Mouse (Mus musculus): Measurements from ENCODE around the gene Kdm5a.

Gene Kdm5a

DNA sequence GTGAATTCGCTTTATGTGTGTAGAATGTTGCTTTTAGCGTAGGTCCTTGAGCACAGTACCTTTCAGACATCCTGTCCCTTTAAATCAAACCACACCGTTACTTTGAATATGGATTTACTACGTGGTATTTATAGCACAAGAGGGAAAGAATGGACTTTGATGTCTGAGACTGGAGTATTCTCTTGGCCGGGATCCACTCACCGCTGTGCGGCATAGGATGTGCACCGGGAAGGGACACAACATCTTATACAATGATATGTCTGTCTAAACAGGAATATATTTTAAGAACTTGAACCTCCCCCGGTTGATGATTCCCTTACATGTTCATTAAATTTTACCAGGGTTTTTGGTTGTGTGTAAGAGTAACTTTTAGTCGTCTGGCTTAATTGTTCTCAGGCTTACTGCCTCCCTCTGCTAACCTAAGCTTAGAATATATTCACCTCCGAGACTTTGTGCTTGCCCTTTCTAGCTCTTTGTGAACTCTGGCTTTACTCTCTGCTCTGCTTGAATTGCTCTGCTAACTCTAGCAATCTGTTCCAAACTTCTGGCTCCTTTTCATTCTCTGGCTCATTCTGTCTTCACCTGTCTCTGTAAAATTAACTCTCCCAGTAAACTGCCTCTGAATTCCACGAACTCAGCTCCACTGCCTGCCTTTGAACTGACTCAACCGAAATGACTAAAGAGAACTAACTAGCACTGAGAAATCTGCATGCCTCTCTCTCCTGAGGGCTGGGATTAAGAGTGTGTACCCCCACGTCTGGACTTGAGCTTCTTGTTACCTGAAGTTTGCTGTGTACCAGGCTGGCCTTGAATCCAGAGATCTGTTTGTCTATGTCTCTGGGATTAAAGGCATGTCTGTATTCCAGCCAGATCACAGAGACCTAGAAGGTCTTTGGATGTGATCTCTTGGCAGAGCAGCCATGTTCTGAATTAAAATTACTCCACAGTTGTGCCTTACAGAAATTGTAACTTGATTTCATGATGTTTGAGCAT lies 79.7 kb downstream of the Kdm5a start:
- DNase-seq, result peak in 1 of 2 experiments; percentile 30

DNA sequence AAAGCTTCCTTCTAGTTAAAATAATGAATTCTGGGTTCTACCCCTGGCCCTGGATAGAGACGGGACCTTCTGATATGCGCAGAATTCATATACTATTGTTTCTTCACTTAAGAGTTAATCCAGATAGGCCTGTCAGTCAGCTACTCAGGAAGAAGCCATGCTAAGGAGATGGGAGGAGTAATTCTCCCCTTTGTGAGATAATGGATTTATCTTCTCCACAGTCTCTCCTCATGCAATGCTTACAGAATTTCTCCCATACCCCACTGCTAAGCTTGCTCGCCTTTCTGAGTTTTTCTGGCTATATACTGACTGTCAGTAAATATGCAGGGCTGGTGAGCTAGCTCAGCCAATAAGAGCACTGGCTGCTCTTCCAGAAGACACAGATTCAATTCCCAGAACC lies 86.3 kb downstream of the Kdm5a start:
- DNase-seq, result no peak

DNA sequence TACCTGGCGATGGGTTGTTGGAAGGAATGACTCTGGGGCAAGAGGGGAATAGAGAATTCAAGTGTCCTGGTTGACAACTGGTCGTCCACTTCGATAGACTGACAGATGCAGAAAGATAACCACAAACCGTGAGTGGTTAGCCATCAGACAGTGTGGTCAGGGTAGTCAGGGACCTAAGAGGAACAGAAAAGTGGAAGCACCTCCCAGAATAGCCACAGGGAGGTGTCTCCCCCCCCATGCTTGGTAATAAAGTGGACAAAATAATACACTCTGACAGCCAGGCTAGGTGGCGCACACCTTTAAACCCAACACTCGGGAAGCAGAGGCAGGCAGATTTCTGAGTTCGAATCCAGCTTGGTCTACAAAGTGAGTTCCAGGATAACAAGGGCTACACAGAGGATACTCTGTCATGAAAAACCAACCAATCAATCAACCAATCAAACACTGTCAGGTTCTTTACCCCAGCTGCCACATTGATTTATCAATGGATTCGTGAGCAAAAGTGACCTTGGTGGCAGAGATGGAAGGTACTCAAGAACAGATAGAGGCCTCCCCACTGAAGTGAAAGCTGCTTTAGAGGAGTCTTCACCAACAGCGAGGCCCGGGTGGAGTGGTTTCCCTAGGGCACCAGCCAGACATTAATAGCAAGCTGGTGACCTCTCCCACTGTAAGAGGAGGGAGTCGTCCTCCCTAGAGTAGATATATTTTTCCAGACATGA lies 88.6 kb downstream of the Kdm5a start:
- DNase-seq, result no peak

DNA sequence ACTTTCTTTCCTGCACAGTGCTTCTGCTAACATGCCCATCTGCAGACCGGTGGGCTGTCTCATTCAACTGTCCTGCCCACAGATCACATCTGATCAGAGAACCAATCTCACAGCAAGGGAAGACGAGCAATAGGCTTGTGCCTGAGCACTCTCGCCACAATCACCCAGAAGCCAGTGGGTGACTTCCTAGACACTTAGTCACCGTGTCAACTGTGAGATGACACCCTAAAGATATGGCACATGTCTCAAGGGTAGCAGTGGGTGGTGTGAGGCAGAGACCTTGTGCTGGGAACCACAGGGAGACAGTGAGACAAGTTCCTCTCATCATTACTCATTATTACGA lies 89.2 kb downstream of the Kdm5a start:
- no peak for DNase-seq

DNA sequence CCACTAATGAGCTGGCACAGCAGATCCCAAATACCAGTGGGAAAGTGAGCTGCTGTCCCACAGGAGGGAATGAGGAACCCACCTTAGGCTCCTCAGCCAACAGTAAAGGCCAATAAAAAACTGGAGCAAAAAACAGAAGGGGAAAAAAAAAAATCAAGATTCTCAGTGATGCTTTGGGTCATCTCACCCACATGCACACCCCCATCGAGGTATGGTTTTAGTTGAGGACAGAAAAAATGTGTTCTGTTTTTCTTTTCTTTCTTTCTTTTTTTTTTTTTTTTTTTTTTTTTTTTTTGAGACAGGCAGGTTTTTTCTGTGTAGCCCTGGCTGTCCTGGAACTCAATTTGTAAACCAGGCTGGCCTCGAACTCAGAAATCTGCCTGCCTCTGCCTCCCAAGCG lies 89.6 kb downstream of the Kdm5a start:
- no peak for DNase-seq

DNA sequence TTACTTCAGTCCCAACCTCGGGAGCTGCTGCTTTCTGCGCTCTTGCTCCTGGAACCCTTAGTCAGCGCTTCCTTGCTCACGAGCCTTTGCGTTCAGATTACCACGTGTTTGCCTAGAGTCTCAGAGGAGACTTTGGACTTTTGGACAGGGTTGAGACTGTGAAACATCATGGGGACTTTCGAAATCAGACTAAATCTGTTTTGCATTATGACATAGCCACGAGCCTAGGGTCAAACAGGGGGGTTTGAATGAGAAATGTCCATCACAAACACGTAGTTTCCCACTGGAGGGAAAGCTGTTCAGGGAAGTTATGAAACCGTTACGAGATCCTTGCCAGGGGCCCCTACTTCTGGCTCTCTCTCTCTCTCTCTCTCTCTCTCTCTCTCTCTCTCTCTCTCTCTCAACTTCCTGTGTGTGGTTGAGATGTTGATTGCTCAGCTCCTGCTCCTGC lies 90.7 kb downstream of the Kdm5a start:
- peak in 1 of 2 experiments; percentile 46 for DNase-seq

DNA sequence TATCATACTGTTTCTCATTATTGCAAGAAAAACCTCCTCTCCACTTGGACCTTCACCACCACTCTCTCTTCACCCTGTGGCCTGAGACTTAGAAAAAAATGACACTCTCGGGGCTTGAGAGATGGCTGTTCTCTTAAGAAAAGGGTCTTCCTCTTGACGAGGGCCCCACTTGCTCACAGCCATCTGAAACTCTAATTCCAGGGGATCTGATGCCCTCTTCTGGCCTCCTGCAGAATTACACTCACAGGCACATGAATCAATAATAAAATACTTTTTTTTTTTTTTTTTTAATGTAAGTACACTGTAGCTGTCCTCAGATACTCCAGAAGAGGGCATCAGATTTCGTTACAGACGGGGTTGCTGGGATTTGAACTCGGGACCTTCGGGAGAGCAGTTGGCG lies 93.2 kb downstream of the Kdm5a start:
- DNase-seq, result no peak

DNA sequence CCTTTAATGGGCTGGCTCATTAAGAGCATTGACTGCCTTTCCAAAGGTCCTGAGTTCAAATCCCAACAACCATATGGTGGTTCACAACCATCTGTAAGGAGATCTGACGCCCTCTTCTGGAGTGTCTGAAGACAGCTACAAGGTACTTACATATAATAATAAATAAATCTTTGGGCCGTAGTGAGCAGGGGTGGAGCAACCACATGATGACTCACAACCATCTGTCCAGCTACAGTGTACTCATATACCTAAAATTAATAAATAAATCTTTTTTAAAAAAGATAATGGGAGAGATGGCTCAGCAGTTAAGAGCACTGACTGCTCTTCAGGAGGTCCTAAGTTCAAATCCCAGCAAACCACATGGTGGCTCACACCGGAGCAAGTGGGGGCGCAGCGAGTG lies 93.8 kb downstream of the Kdm5a start:
- DNase-seq, result no peak

DNA sequence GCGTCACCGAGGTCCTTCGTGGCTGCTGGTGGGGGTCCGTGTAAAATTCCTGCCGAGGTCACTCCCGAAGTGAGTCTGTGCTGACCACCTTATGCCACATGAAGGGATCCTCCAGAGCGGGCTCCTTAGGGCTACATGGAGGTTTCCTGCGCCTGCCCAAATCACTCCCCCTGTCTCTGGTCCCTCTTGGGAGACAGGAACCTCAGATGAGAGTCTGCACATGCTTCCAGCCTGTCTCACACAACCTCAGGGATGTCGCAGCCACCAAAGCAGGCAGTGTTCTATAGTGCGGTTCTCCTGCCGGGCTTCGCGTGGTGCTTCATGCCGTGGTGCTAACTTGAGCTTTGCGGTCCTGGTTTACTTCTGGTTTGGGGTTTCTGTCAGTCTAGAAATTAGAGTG lies 97.3 kb downstream of the Kdm5a start:
- no peak for DNase-seq

DNA sequence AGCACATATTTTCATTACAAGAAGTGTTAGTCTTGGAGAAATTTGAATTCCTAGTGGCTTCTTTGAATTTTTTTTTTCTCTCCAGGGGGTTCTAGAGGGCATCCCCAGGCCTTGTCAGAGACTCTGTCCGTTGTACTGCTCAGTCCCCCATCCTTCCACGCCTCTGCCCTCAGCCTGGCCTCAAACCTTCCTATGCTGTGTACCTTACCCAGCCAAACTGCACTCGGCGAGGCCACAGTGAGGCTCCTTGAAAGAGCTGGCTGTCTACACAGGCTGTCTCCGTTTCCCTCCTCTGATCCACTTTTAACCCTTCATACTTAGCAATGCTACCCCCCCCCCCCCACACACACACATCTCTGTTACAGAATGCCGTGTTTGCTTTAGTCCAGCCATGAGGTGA lies 98.3 kb downstream of the Kdm5a start:
- no peak for DNase-seq

DNA sequence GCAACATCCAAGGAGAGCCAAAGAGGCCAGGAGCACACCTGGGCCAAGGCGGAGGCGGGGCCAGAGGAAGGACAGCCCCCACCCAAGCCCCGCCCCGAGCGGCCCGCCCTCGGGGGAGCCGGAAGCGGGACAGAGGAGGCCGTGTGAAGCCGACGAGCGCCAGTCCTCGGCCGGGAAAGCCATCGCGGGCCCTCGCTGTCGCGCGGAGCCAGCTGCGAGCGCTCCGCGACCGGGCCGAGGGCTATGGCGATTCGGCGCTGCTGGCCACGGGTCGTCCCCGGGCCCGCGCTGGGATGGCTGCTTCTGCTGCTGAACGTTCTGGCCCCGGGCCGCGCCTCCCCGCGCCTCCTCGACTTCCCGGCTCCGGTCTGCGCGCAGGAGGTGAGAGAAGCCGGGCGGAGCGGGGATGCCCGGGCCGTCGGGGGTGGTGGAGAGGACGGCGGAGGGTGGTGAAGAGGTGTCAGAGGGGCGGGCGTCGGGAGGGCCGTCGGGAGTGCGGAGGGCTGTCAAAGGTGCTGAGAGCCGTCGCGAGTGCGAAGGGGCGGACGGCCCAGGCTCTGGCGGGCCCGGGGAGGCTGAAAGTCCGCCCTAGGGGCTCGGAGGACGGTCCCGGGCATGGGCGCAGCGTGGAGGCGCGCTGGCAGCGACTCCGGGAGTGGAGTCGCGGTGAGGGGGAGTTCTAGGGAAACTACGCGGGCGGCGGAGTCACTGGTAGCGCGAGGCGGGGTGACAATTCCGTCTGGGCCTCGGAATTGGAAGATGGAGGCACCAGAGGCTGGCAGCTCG lies 99.4 kb downstream of the Kdm5a start, which contains the start of gene Il17ra:
Il17ra (plus strand) TSS at position 162 of the 786 bp plus-strand sequence.
- DNase-seq, result peak; percentile 82 to 90

DNA sequence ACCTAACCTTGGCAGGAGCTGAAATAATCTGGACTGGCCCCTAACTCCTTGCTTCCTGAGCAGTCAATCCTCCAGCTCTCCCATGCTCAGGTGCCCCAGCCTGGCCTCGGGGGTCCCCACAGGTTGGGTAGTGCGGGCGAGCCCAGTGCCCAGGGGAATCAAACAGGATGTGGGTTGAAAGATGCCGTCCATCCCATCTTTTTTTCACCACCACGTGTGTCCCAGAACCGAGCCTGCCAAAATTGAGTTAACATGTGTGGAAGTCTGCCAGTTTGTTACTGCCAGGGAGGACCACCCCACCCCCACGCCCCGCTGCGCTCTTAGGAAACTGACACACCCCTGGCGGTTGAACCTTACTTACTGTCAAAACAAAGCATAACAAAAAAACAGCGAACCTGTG lies 100.0 kb downstream of the Kdm5a start:
- DNase-seq, result peak; percentile 24 to 49

DNA sequence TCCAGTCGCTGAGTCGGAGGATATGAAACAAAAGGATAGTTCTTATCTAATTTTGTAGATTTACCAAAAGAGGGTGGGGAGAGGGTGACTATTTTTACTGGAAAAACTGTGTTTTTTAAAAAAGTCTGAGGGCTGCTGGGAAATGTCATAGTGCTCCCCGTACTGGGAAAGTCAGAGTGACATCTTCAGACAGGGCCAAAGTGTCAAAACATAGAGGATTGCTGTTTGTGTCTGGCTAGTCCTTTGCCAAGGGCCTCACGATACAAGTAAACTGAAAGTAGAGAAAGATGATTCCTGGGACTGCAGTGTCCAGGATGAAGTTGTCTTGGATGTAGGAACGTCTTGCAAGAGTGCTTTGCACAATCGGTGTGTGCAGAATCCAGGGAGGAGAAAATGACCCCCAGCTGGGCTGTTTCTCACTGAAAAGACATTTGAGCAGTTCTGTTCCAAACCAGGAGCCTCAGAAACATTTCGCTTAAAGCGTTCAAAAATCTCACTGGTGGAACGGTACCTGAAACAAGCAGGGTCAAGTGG lies 100.5 kb downstream of the Kdm5a start:
- no peak for DNase-seq

DNA sequence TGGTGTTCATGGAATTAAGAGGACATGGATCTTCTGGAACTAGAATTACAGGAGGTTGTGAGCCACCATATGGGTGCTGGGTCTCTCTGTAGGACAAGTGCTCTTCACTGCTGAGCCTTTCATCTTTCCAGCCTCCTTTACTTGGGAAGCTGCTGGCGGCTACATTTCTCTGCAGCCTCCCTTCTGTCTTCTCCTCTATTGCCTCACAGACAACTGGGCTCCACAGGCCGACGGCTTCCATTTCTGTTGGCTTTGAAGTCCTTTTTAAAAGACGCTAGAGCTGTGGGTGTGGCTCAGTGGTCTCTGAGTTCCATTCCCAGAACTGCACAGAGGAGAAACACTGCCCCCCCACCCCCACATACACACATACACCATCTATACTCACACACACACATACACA lies 101.5 kb downstream of the Kdm5a start:
- no peak for DNase-seq

DNA sequence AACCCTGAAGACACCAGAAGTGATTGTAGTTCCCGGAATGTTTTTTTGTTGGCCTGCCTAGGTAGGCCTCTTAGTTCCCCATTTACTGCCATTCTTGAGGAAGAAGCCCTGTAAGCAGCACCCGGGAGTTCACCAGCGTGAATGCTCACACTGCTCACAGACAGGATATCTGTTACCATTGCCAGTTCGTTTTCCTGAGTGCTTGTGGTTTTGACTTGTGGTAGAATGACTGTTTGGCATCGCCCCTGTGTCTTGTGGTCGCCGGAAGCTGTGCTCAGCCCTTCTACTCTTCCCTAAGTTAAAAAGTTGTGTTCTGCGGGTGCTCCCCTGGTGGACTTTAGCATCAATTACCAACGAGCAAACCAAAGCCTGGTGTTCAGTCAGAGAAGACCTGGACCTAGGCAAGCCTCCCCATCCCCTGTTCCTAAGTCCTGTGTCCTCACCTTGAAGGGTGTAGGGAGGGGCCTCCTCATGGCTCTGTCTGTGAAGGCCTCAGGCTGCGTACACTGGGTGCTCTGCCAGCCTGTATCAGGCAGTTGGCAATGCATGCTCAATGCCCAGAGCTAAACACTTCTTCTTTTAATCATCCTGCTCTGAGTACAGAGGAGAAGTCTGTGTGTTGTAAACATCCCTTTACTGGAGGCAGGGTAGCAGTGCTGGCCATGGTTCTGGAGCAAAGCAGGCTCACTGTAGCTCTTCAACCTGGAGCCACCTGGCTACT lies 102.8 kb downstream of the Kdm5a start:
- DNase-seq, result no peak

DNA sequence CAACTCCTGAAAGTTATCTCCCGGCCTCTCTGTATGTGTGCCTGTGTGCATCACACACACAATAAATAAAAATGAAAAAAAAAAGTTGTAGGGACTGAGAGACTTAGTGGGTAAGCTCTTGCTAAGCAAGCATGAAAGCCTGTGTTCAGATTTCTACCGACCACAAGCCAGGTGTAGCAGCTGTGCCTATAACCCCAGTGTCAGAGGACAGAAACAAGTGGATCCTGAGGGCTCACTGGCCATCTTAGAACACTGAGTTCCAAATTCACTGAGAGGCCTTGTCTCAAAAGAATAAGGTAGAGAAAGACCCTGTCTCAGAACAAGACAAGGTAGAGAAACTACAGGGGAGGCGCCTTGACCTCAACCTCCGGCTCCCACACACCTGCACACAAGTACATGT lies 104.3 kb downstream of the Kdm5a start:
- no peak for DNase-seq

DNA sequence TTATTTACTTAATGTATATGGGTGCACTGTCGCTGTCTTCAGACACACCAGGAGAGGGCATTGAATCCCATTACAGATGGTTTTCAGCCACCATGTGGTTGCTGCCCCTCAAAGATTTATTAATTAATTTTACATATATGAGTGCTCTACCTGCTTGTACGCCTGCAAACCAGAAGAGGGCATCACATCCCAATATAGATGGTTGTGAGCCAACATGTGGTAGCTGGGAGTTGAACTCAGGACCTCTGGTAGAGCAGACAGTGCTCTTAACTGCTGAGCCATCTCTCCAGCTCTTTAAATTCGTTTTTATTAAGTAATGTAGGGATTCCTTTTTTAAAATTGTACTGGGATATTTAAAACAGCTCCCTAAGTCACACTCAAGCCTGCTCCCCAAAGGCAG lies 105.3 kb downstream of the Kdm5a start:
- no peak for DNase-seq

DNA sequence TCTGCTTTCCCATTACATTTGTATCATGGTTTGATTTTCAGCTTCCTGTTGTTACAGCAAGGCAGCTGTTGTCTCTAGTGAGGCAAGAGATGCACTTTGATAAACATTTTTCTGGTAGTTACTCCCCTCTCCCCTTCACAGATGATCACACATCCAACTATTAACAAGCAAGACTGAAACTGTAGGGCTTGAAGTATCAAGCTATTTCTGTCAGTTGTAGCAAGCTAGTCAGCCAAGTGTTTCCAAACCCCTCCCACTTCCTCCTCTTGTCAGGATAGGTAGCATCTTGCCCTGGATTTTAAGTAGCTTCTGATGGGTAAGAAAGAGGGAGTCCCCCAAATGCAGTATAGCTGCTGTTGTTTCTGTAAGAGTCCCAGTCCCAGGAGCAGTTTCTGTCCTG lies 105.8 kb downstream of the Kdm5a start:
- DNase-seq, result no peak

DNA sequence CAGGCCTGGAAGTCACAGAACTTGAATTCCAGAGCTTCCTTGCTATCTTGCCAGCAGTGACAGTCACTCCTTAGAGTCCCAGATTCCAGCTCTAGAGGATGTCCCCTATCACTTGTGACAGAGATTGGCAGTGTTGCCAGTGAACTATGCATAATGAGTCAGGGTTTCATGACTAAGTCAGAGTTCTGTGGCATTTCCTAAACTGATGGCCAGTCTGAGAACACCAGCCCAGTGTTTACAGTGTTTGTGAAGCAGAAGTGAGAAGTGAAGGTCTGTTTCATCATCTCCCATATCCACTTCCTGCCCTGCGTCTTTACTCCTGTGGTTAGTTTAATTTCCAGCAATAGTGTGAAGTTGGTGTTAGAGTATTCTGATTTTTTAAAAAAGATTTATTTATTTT lies 106.7 kb downstream of the Kdm5a start:
- no peak for DNase-seq

DNA sequence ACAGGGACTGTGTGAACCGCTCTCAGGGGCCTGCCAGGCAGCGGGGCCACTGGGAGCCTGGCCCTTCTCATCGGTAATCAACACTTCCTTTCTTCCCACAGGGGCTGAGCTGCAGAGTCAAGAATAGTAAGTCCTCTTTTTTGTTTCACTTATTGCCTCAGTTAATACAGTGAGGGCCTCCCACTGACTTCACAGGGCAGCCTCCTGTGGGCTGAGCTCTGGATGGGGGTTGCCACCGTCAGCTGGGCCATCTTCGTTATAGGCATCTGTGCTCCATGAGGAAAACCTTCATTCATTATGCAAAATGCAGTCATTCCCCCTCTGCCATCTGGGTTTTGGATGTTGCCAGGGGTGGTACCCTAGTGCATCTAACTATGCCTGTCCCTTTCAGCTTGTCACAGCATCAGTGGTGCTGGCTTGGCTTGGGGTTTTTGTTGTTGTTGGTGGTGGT lies 108.1 kb downstream of the Kdm5a start:
- no peak for DNase-seq

DNA sequence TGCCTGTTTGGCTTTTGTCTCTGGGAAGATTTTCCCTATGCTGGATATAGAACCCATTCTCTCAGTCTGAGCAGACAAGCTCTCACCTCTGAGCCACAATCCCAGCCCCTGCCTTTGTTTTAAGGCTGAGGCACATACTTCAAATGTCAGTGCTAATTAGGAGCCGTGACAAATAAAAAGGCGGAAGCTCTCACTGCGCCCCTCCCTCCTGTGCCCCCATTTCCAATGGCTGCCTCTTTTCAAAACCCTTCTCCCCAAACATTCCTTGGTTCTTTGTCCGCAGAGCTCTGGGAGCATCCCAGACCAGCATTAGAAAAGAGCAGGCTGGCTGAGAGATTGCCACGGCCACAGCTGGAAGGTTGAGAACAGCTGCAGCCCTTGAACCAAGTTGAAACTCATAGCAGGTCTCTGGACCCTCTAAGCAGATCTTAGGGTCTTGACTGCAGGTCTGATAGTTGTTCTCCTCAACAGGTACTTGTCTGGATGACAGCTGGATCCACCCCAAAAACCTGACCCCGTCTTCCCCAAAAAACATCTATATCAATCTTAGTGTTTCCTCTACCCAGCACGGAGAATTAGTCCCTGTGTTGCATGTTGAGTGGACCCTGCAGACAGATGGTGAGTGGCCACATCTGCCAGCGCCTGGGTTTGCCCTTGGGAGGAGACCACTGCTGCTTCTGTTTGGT lies 108.7 kb downstream of the Kdm5a start:
- no peak for DNase-seq

Data from kidney, postnatal 4 days (tissue).